Mouse (Mus musculus) heart, adult 11 months (tissue): Measurements from ENCODE around the gene Ttyh2.

Experiments used
- DNase-seq: peaks from one replicate; pipeline ENCODE4 v3.0.0; 2022

The Ttyh2 gene

DNA sequence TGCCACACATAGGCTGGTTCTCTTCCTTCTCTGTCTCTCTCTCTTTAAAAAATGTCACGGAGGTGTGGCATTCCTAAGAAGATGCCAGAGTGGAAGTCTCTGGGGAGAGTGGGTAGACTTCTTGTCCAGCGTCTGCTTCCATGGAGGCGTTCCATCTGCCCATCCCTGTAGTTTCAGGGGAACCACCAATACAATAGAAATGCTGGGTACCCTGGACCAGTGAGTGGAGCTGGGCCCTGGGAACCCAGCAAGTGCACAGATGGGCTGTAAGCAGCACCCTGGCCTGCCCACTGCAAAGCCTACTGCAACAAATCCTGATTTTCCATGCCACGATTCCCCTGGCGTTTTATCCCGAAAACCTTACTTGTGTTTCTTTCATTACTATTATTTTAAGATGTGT is 39.3 kb downstream of the Ttyh2 start:
- no peak for DNase-seq

DNA sequence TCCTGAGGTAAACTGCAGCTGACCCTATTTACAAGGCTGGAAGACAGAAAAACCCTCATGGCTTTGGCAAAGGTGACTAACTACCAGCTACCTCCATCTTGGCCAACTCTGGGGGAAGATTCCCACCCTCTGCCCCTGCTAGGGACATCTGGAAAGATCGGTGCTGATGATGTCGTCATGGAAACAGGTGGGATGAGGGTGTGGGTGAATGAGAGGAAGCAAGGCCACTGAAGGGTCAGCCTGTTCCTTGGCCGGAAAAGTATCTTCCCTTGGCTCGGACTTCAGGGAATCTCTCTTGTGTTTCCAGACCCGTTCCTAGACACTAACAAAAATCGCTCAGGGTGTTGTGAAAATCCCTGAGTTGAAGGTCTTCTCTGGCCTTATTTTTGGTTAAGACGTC is 40.3 kb downstream of the Ttyh2 start:
- peak; percentile 97 for DNase-seq

DNA sequence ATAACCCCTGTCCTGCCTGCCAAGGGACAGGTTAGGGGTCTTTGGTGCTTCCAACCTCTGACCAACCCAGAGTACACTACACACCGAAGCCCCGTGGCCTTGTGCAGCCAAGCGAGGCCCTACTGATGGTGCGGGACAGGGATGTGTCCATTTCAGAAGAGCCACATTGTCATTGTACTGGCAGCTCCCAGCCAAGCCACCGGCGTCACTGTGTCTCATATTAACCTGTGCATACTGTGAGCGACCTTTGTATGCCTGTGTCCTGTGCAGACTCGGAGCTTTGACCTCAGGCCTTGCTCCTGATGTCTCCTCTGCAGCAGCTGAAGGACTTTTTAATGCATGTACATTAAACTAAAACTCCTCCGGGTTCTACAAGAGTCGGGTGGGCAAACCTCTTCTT is 45.3 kb downstream of the Ttyh2 start:
- no peak for DNase-seq

DNA sequence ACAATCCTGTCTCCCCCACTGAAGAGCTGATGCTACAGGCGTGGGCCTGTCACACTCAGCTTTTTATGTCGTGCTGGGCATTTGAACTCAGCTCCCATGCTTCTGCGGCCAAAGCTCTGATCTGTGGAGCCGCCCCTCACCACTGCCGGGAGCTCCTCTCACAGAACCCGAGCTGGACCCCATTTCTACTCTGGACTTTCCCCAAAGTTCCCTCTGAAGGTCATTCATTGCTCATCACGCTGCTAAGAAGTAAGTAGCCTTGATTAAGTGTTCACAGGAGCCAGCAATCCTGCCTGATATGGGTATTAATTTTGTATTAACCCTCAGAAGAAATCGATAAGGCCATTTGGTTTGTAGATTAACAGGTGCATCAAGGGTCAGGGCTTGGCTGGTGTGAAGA is 47.2 kb downstream of the Ttyh2 start:
- no peak for DNase-seq

DNA sequence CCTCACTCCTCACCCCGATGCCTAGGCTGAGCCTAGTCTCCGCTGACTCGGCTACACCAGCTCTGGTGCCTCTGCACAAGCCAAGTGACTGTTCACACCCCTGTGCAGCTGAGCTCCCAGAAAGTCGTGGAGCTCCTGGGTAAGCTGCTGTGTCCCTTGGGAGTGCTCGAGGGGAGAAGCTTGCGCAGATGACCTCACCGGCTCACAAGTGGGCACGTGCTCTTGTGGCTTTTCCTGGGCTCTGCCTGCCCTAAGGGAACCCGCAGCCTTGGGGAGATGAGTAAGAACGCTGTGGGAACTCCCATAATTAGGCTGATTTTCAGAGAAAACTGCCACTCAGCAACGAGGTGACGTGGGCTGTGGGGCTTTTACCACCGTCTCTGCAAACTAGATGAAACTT is 47.8 kb downstream of the Ttyh2 start:
- DNase-seq: no peak

DNA sequence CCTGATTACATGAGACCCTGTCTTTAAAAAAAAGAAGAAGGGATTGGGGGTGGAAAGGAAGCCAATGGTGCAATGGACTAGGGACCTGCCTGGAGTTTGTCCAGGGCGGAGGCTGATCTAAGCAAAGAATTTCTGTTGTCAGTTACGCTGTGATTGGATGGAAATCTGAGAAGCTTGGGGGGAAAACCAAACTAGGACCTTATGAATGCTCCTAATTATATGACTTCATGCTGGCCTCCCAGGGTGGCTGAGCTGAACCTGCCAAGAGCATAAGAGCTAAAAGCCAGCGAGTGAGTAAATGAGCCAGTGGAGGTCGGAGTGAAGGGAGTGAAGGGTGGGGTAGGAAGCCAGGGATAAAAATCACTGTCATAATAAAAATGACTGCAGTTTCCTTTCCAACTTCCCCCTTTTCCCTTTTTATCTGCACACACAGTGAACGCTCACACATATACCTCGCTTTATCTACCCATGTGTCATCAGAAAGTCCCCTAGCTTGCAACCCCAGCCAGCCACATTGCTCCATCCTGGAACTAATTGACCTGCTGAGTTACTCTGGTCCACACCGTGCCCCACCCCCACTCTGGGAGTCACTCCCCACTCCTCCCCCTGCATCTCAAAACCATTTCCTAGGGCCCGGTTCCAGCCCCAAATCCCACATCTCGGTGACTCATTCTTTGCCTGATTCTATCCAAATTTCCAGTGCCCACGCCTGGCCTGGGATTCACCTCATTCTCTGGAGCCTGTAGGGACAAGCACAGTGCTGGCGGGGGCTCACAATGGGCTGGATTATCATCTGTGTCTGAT is 49.8 kb downstream of the Ttyh2 start:
- DNase-seq: peak; percentile 97

DNA sequence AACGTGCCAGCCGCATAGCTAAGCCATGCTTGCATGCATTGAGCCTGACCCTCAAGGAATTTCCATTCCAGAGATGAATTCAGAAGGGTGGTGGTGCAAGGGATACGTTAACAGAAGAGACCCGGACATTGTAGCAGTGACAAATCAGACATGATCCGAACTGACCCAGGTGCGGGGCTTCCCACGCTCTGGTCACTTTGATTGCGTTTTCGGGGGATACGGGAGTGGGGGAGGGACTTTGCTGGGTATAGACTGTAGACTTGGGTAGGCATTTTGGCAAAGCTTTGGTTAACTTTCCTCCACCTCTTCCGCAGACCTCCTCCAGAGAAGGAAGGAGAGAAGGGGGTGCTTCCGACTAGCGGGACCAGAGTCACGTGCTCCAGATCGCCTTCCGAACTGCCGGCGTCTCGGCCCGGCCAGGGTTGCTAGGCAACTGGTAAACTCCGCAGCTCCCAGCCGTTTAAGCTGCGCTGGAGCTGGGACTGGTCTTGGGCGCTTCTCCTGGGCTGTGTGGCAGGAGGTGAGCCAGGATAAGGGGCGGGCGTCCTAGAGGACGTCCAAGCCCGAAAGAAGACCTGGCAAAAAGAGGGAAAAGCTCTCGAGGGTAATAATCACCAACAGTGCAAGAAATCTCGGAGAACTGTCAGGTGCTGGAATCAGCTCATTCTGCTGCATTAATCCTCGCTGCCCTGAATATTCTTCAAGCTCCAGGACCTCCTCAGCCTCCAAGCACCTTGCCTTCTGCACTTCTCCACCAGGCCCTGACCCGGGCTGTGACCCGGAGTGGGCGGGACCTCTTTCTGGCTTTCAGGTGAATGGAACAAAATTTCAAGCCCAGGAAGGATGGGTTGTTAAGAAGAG is 52.0 kb downstream of the Ttyh2 start, which contains the start of gene Dnaic2:
Dnaic2 (plus strand) TSS at position 444 of the 861 bp plus-strand sequence.
- peak; percentile 98 for DNase-seq

DNA sequence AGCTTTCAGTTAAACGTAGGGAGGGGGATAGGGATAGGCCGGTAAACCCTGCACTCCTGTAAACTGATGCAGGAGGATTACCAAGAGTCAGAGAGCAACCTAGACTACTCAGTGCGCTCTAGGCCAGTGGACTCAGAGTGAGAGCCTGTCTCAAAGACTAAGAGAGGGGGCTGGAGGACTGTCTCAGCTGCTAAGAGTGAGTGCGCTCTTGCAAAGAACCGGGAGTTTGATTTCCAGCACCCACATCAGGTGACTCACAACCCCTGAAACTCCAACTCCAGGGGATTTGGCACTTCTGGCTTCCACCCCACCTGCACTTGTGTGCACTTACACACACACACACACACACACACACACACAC is 52.6 kb downstream of the Ttyh2 start:
- DNase-seq: no peak

DNA sequence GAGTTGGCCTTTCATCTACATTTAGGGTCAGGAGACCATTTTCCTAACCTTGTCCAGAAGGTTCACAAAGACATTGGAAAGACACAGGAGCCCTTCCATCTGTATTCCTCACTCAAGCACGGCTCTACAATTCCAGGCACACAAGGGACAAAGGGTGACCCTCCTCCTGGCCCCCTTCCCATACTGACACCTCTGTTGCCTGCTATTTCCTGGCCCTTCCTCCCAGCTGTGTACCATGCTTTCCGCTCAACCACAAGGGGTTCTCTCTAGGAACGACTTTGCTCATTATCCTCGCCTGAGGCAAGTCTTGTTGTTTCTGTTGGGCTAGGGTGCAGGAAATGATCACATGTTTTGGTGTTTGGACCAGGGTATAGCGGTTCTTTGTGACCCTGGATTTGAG is 53.1 kb downstream of the Ttyh2 start:
- DNase-seq: no peak

DNA sequence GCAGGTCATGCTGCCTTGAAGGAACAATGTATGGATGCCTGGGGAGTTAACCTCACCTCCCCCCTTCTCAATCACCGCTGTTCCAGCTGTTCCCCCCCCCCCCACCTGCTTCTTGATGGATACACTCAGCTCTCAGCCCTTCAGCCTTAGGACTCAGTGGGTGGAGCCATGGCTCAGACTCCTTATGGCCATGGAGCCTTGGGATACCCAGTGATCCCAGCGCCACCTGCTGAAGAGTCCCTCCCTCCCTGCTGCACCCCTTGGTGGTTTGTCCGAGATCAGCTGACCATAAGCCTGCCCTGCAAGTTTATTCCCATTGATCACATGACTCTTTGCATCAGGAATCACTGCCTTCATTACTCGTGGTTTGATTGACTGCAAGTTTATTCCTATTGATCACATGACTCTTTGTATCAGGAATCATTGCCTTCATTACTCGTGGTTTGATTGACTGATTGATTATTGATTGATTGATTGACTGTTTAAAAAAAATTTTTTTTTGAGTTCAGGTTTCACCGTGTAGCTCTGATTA is 54.7 kb downstream of the Ttyh2 start:
- no peak for DNase-seq

DNA sequence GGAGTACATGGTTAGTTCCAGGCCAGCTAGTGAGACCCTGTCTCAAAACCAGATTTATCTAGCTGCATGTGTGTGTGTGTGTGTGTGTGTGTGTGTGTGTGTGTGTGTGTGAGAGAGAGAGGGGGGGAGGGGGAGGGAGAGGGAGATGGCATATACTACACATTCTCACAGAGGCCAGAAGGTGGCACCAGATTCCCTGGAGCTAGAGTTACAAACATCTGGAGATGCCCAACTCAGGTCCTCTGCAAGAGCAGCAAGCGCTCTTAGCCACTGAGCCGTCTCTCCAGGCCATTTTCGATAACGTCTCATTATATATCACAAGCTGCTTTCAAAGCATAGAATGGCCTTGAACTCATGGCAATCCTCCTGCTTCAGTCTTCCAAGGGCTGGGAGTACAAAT is 56.5 kb downstream of the Ttyh2 start:
- DNase-seq: no peak

DNA sequence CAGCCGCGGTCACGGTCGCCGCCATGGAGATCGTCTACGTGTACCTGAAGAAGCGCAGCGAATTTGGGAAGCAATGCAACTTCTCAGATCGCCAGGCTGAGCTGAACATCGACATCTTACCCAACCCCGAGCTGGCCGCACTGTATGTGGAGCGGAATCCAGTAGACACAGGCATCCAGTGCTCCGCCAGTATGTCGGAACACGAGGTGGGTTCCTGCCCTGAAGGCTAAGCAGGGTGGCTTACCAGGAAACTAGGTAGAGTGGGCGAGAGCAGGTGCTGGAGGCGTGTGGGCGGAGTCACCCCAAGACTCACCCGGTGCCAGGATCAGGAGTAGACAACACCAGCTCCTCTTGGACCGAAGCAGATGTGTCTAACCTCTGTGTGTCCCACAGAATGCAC is 57.7 kb downstream of the Ttyh2 start:
- DNase-seq: no peak

DNA sequence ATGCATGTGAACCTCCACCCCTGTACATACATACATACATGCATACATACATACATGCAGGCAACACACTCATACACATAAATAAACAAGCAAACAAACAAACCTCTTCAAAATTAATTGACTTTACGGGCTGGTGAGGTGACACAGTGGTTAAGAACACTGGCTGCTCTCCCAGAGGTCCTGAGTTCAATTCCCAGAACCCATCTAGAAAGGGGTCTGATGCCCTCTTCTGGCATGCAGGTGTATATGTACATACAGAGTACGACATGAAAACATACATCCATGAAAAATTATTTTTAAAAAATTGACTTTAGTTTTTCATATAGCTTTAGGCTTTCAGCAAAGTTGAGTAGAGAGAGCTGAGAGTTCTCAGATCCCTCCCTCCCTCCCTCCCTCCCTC is 60.9 kb downstream of the Ttyh2 start:
- DNase-seq: no peak

DNA sequence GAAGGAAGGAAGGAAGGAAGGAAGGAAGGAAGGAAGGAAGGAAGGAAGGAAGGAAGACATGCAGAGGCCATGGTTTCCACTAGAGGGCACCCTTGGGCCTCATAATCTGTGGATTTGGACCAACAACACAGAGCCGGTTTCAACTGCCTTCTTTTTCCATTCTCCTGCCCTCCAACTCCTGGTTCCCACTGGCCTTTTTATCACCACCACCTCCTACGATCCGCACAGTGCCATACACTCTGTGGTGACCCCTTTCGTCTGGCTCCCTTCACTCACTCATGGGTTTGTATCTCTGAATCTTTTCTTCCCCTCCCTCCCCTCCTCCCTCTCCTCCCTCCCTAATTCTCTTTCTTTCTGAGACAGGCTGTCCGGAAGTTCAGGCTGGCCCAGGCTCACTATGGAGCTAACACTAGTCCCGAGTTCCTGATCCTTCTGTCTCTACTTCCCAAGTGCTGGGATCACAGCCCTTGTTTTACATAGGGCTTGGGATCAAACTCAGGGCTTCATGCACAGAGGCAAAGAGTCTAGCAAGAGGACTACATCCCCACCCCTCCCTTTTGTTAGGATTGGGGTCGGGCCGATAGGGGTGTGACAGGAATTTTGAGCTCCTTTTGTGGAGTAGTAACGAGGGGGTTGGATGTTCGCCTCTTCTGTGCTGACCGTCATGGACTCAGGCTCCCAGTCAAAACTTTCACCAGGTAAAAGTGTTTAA is 61.8 kb downstream of the Ttyh2 start:
- DNase-seq: peak; percentile 92

DNA sequence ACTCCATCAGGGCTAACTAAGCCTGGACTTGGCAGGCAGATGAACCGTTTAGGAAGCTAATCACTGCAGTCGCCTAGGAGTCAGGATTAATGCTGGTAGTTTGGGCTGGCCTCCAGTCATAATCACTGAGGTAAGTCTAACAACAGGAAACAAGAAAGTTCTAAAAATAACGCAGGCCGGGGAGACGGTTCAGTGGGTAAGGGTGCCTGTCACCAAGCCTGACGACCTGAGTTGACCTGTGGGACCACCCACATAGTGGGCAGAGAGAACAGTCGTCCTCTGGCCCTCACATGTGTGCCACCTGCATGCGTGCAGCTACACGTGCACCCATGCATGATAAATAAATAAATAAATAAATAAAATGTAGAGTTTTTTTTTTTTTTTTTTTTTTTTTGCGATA is 65.4 kb downstream of the Ttyh2 start:
- DNase-seq: no peak

DNA sequence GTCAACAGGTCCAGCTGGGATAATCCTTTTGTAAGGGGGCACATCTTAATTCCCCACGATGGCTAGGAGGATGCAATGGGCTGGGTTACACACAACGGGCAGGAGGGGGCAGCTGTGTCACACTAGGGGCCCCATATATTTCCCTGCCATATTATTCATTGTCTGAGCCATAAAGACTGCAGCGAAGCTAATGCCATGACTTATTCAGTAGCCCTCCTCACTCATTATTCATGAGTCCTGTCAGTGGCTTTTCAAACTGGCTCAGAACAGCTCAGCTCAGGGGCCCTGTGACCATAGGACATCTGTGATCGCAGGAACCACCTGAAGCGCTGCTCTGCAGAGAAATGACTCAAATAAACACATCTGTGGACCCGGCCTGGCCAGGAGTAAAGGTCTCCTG is 66.2 kb downstream of the Ttyh2 start:
- DNase-seq: no peak

DNA sequence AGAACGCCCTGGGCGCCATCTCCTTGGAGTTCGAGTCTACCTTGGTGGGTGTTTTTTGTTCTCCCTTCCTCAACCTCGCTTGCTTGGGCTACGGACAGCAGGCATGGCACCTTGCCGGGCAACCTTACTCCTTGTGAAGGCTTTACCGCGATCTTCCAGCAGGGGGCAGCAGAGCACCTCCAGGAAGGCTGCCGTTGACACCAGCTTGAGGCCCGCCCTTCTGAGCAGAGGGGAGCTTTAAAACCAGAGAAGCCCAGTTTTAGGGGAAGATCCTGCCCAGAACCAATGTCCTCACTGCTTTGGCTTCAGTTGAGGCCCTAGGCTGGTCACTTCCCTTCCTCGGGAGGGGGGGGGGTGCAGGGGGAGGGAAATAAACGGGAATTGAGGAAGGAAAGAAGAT is 69.9 kb downstream of the Ttyh2 start:
- DNase-seq: peak; percentile 97

DNA sequence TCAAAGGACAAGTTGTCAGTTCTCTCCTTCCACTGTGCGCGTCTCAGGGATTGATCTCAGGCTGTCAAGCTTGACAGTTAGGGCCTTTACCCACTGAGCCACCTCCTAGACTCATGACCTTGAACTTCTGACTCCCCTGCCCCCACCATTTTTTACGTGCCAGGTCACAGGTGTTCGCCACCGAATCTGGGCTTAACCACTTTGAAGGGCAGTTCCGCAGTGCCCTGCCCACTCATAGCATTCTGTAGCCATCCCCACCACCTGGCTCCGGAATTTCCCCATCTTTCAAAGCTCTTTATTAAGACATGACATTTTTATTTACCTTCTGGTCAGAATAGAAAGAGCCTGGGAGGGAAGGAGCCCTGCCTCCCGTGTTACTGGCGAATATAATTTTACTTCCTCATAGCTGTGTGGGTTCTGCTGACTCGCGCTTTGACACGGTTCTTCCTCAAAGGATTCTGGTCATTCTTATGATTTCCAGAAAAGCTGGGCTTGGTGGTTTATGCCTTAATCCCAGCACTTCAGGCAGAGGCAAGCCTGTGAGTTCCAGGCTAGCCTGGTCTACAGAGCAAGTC is 72.4 kb downstream of the Ttyh2 start:
- DNase-seq: peak; percentile 90

DNA sequence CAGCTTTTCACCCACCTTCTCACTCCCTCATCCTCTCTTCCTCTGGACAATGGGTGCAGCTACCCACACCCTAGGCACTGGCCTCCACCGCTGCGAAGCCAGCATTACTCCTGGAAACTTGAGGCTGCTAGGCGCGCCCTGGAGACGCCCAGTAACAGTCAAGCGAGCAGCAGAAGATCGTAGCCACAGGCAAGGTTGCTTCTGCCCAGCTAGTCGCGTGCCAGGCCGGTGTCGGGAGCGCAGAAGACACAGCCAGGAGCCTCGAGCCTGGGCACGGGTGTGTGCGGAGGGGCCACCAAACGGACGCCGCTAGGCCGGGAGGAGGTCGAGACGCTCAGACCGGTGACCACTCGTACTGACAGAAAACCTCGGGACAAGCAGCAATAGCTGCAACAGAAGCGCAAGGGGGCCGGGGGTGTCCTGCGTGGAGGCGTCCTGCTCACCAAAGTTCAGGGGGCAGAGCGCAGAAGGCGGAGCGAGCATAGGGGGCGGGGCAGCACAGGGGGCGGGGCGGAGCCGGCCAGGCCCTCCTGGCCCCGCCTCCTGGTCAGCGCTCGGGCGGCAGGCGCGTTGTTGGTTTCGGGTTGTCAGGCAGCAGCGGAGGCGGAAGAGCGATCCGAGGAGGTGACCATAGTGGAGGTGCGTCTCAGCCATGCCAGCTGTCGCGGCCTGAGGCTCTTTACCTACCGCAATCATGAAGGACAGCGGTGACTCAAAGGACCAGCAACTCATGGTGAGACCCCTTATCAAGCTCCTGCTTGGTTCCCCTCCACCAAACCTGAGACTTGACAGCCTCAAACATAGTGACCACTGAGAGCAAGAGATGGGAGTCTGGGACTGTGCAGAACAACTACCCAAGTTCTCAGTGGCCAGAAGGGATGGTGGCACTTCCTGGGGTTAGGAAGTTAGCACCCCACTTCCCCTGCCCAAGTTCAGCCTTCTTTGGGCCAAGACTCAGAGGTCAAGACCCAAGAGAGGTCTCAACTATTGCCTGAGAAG is 89.9 kb downstream of the Ttyh2 start, which contains the start of gene Kif19a:
Kif19a (plus strand) TSS at position 569 of the 999 bp plus-strand sequence.
- peak; percentile 96 for DNase-seq

DNA sequence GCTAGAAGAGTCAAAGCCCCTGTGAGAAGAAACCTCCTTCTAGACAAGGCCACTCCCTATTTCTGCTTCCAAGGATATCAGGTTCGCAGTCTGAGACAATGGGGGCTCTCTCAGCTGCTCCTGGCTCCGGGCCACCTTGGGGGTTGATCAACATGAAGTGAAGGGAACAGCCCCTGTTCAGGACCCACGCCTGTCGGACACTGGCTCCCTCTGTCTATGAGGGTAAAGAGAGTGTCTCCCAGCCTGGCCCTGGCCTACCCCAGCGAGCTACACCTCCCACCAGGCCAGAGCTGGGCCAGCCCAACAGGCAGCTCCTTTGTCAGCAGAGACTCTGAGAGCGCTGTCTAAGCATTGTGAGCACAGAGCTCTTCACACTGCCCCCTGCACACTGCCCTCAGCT is 94.7 kb downstream of the Ttyh2 start:
- DNase-seq: no peak
